Mouse (Mus musculus) liver, adult 2 months (tissue): ENCODE measurements around the gene Apela.

Experiments used
- CTCF ChIP-seq: fragments of 200-500 bp; IDR thresholded peaks from 2 replicates; pipeline ENCODE4 v1.5.1; 2011; ENCODE audit warnings: low read depth, low read length, control low read depth
- POLR2A ChIP-seq: fragments of 200-500 bp; IDR thresholded peaks from 2 replicates; pipeline ENCODE4 v1.6.1; 2011; ENCODE audit warnings: low read length, control low read depth; ENCODE audit not compliant: insufficient read depth; ENCODE audit errors: extremely low read depth

- no peak for TF ChIP-seq CTCF
- no peak for TF ChIP-seq POLR2A
Observed at GRCm38 (mm10) chr8:65047801-65048200, 10.7 kb upstream of the Apela start.
